8 mouse cellular contexts compared by ENCODE assay signal in genomic region chr7:122015105-122015504, GRCm38 (mm10). TPM values are rescaled to one million over a fixed set of nuclear protein-coding genes. Genes with fewer than 3 reads are reported as not detected.
DNase-seq lines count a peak whose midpoint lies in the region; ATAC-seq and TF ChIP-seq lines count a peak whose summit lies in the region.

No protein-coding gene starts in this region.

- H3K4me3 ChIP-seq in ES-E14 (ENCODE audit: insufficient read depth in 1 of 2, low read depth in 1 of 2, low read length in 2 of 2, poor library complexity in 1 of 2, severe bottlenecking in 1 of 2): peak overlapping the region in 1 of 2 experiments; percentile 28; a peak in 1 of 4 replicates
- H3K4me3 ChIP-seq in heart, adult 2 months: no peak overlapping the region
- H3K4me3 ChIP-seq in kidney, embryonic 14.5 days (ENCODE audit: low read length): no peak overlapping the region
- H3K4me3 ChIP-seq in midbrain, embryonic 12.5 days: no peak overlapping the region

- 24% methylated on average over 8 of the region's 8 CpGs for WGBS in heart, adult 2 months
- 21% methylated on average over 8 of the region's 8 CpGs for WGBS in kidney, embryonic 14.5 days
- WGBS in midbrain, embryonic 12.5 days: 51% methylated on average over 8 of the region's 8 CpGs

- H3K36me3 ChIP-seq in ES-E14 (ENCODE audit: control insufficient read depth, insufficient read depth, low read length, poor library complexity, severe bottlenecking): peaks cover 19% of the 10 kb centered on the region
- H3K36me3 ChIP-seq in heart, adult 2 months (ENCODE audit: control insufficient read depth, insufficient read depth, low read length): no peaks in the 10 kb centered on the region
- peaks cover 18% of the 10 kb centered on the region for H3K36me3 ChIP-seq in kidney, embryonic 14.5 days (ENCODE audit: control insufficient read depth, insufficient read depth, low read length)
- peaks cover 21% of the 10 kb centered on the region for H3K36me3 ChIP-seq in midbrain, embryonic 12.5 days

- no peaks in the 10 kb centered on the region for H3K27me3 ChIP-seq in heart, adult 2 months (ENCODE audit: control insufficient read depth, insufficient read depth, low read length)
- H3K27me3 ChIP-seq in kidney, embryonic 14.5 days (ENCODE audit: control insufficient read depth, insufficient read depth, low read length): no peaks in the 10 kb centered on the region
- H3K27me3 ChIP-seq in midbrain, embryonic 12.5 days: no peaks in the 10 kb centered on the region

- DNase-seq in ES-E14 (ENCODE audit: low read depth, low spot score): no peak
- DNase-seq in adrenal gland, adult 18-20 months (ENCODE audit: low spot score in 2 of 2): peak; percentile 35 to 42
- DNase-seq in heart, adult 2 months: peak; percentile 39 to 56
- no peak for DNase-seq in left cerebral cortex, adult 9 months (ENCODE audit: low spot score in 2 of 2)
- no peak for DNase-seq in frontal cortex, postnatal 25 days (ENCODE audit: low spot score in 2 of 2)

- H3K27ac ChIP-seq in ES-E14 (ENCODE audit: insufficient read depth, low read depth, low read length, poor library complexity, severe bottlenecking): no peak overlapping the region
- H3K27ac ChIP-seq in heart, adult 2 months: peak overlapping the region; percentile 81
- 0 out of 2 replicates have a peak overlapping the region, but pooled peaks have one; percentile 30 for H3K27ac ChIP-seq in kidney, embryonic 14.5 days (ENCODE audit: low read depth, low read length)
- H3K27ac ChIP-seq in midbrain, embryonic 12.5 days (replicated peaks): peak overlapping the region; percentile 58

- TF ChIP-seq POLR2A in heart, adult 2 months (IDR thresholded peaks at IDR 0.05; ENCODE audit: insufficient read depth, low read depth, low read length): no peak

- no peak for TF ChIP-seq EP300 in heart, adult 2 months (IDR thresholded peaks at IDR 0.05; ENCODE audit: insufficient read depth, low read depth, low read length)

- peaks cover 3 to 28% of the 10 kb centered on the region in 2 experiments; a peak in 3 of 4 replicates for H3K4me1 ChIP-seq in ES-E14 (ENCODE audit: control insufficient read depth in 2 of 2, insufficient read depth in 2 of 2, low read length in 2 of 2, poor library complexity in 1 of 2)
- no peaks in the 10 kb centered on the region; the same call in none of the 2 replicates for H3K4me1 ChIP-seq in heart, adult 2 months (ENCODE audit: control insufficient read depth, insufficient read depth, low read length)
- peaks cover 26% of the 10 kb centered on the region for H3K4me1 ChIP-seq in kidney, embryonic 14.5 days (ENCODE audit: control insufficient read depth, insufficient read depth, low read length)
- H3K4me1 ChIP-seq in midbrain, embryonic 12.5 days: peaks cover 43% of the 10 kb centered on the region

- no peaks in the 10 kb centered on the region for H3K79me2 ChIP-seq in heart, adult 2 months (replicated peaks; ENCODE audit: control insufficient read depth, insufficient read depth, low read length)

- intact Hi-C loops in heart, adult 2 months (cut with DNase I): no loop called here

- H3K9me3 ChIP-seq in ES-E14 (ENCODE audit: control insufficient read depth, insufficient read depth, low read depth, low read length): no peaks in the 10 kb centered on the region
- no peaks in the 10 kb centered on the region for H3K9me3 ChIP-seq in kidney, embryonic 14.5 days (ENCODE audit: control insufficient read depth, low read length)
- no peaks in the 10 kb centered on the region for H3K9me3 ChIP-seq in midbrain, embryonic 12.5 days

- H3K9ac ChIP-seq in ES-E14 (ENCODE audit: insufficient read depth, low read depth, low read length, poor library complexity, severe bottlenecking): peak overlapping the region; percentile 24; the same call in 1 of the 2 replicates
- peak overlapping the region; percentile 18 for H3K9ac ChIP-seq in heart, adult 2 months (ENCODE audit: low read depth, low read length)
- H3K9ac ChIP-seq in kidney, embryonic 14.5 days (ENCODE audit: low read depth, low read length): peak overlapping the region; percentile 28; the same call in 1 of the 2 replicates
- H3K9ac ChIP-seq in midbrain, embryonic 12.5 days (replicated peaks): no peak overlapping the region

- ATAC-seq in kidney, embryonic 14.5 days (ENCODE audit: low FRiP score, low TSS enrichment): peak; percentile 30; the same call in 1 of the 2 replicates
- ATAC-seq in midbrain, embryonic 12.5 days (ENCODE audit: low FRiP score, low read depth): no peak
- no peak for ATAC-seq in granulocyte monocyte progenitor cell, adult 5-6 weeks (replicated peaks; ENCODE audit: poor library complexity, severe bottlenecking)

- in situ Hi-C loops in ES-E14 (cut with MboI; ENCODE audit: low sequenced_read_pairs in 2 of 2, unreplicated experiment in 2 of 2): no loop called here

- H3K4me2 ChIP-seq in kidney, embryonic 14.5 days (replicated peaks; ENCODE audit: low read depth, low read length): peak overlapping the region; percentile 8; the same call in 1 of the 2 replicates
- peak overlapping the region; percentile 23 for H3K4me2 ChIP-seq in midbrain, embryonic 12.5 days (replicated peaks)

- TF ChIP-seq CTCF in heart, adult 2 months (IDR thresholded peaks at IDR 0.05): peak; percentile 66

TF ChIP-seq in ES-E14, 5 proteins besides CTCF, POLR2A, EP300 and RAD21:
- TF ChIP-seq ZNF384 (IDR thresholded peaks at IDR 0.05; ENCODE audit: low read depth, low read length) (no peak), HCFC1 (IDR thresholded peaks at IDR 0.05; ENCODE audit: borderline replicate concordance, insufficient read depth, low read length) (no peak), CHD2 (IDR thresholded peaks at IDR 0.05; ENCODE audit: low read depth, low read length) (no peak), MAFK (IDR thresholded peaks at IDR 0.05; ENCODE audit: insufficient read depth, low read depth, low read length) (no peak), ZC3H11A (IDR thresholded peaks at IDR 0.05; ENCODE audit: borderline replicate concordance, low read depth, low read length) (no peak)

RNA-seq across cellular contexts. Expression of gene Gga2, which starts 5.9 kb away (rescaled TPM):
- 68.5 and 71.9 TPM in 2 replicates for total RNA-seq in ES-E14 (2012; rRNA removed)
- 10 to 100 TPM; 17.4 to 36.3 TPM for total RNA-seq in adrenal gland, adult 18-20 months (2021)
- 10 to 100 TPM; 25.3 to 28.5 TPM for total RNA-seq in heart, adult 2 months (2021)
- 25.7 and 30.1 TPM in 2 replicates for polyA plus RNA-seq in heart, adult 2 months (2012; rRNA removed)
- 55.9 and 56.1 TPM in 2 replicates for polyA plus RNA-seq in kidney, embryonic 14.5 days (2014; fragmentation: Nextera tagmentation; extraction: Ambion mirVana)
- 74.8 and 76.5 TPM in 2 replicates for polyA plus RNA-seq in midbrain, embryonic 12.5 days (2016; fragmentation: Nextera tagmentation; extraction: Ambion mirVana)
- 22.6 and 24.3 TPM in 2 replicates for total RNA-seq in granulocyte monocyte progenitor cell, adult 5-6 weeks (2014; fragmentation: Nextera tagmentation)
- total RNA-seq in granulocyte monocyte progenitor cell, adult 5-6 weeks (2017): 19.2 and 21.0 TPM in 2 replicates

RNA-seq across cellular contexts. Expression of gene Cog7, which starts 33.6 kb away (rescaled TPM):
- 17.7 and 19.9 TPM in 2 replicates for total RNA-seq in ES-E14 (2012; rRNA removed)
- 10 to 100 TPM; 26.5 to 27.5 TPM for total RNA-seq in adrenal gland, adult 18-20 months (2021)
- total RNA-seq in heart, adult 2 months (2021): 10 to 100 TPM; 17.0 to 19.5 TPM
- polyA plus RNA-seq in heart, adult 2 months (2012; rRNA removed): 16.7 and 20.0 TPM in 2 replicates
- 15.6 and 28.3 TPM in 2 replicates for polyA plus RNA-seq in kidney, embryonic 14.5 days (2014; fragmentation: Nextera tagmentation; extraction: Ambion mirVana)
- polyA plus RNA-seq in midbrain, embryonic 12.5 days (2016; fragmentation: Nextera tagmentation; extraction: Ambion mirVana): 20.7 and 21.9 TPM in 2 replicates
- total RNA-seq in granulocyte monocyte progenitor cell, adult 5-6 weeks (2014; fragmentation: Nextera tagmentation): 18.0 and 24.0 TPM in 2 replicates
- total RNA-seq in granulocyte monocyte progenitor cell, adult 5-6 weeks (2017): 16.9 and 20.0 TPM in 2 replicates

RNA-seq across cellular contexts. Expression of gene Ubfd1, which starts 51.9 kb away (rescaled TPM):
- 56.1 and 70.7 TPM in 2 replicates for total RNA-seq in ES-E14 (2012; rRNA removed)
- 10 to 100 TPM; 62.0 to 70.5 TPM for total RNA-seq in adrenal gland, adult 18-20 months (2021)
- total RNA-seq in heart, adult 2 months (2021): 10 to 100 TPM; 30.4 to 37.2 TPM
- polyA plus RNA-seq in heart, adult 2 months (2012; rRNA removed): 17.8 and 27.6 TPM in 2 replicates
- 60.0 and 101 TPM in 2 replicates for polyA plus RNA-seq in kidney, embryonic 14.5 days (2014; fragmentation: Nextera tagmentation; extraction: Ambion mirVana)
- polyA plus RNA-seq in midbrain, embryonic 12.5 days (2016; fragmentation: Nextera tagmentation; extraction: Ambion mirVana): 88.6 and 95.0 TPM in 2 replicates
- total RNA-seq in granulocyte monocyte progenitor cell, adult 5-6 weeks (2014; fragmentation: Nextera tagmentation): 40.0 and 41.5 TPM in 2 replicates
- total RNA-seq in granulocyte monocyte progenitor cell, adult 5-6 weeks (2017): 35.7 and 36.5 TPM in 2 replicates

RNA-seq across cellular contexts. Expression of gene Ears2, which starts 52.0 kb away (rescaled TPM):
- 18.6 and 20.5 TPM in 2 replicates for total RNA-seq in ES-E14 (2012; rRNA removed)
- total RNA-seq in adrenal gland, adult 18-20 months (2021): 10 to 100 TPM; 20.9 to 23.5 TPM
- 10 to 100 TPM; 11.8 to 12.9 TPM for total RNA-seq in heart, adult 2 months (2021)
- polyA plus RNA-seq in heart, adult 2 months (2012; rRNA removed): 10.6 and 11.8 TPM in 2 replicates
- 13.4 and 19.6 TPM in 2 replicates for polyA plus RNA-seq in kidney, embryonic 14.5 days (2014; fragmentation: Nextera tagmentation; extraction: Ambion mirVana)
- 15.2 and 15.7 TPM in 2 replicates for polyA plus RNA-seq in midbrain, embryonic 12.5 days (2016; fragmentation: Nextera tagmentation; extraction: Ambion mirVana)
- total RNA-seq in granulocyte monocyte progenitor cell, adult 5-6 weeks (2014; fragmentation: Nextera tagmentation): 7.0 and 12.1 TPM in 2 replicates
- total RNA-seq in granulocyte monocyte progenitor cell, adult 5-6 weeks (2017): 5.8 and 7.2 TPM in 2 replicates

Comparison
In these comparisons a context has a peak if more than half of its experiments do, and no peak if none do; other contexts are left out.
1. DNase-seq: peak in adrenal gland, adult 18-20 months (2 of 2) and heart, adult 2 months (2 of 2); none in ES-E14 (single experiment), left cerebral cortex, adult 9 months (0 of 2) and frontal cortex, postnatal 25 days (0 of 2).